Mouse (Mus musculus) right cerebral cortex, postnatal 4 days (tissue): ENCODE data around the gene Ttll4.

ENCODE experiments used
- DNase-seq: peaks from one replicate; pipeline ENCODE4 v3.0.0-alpha.2; 2022

Ttll4 gene

DNA sequence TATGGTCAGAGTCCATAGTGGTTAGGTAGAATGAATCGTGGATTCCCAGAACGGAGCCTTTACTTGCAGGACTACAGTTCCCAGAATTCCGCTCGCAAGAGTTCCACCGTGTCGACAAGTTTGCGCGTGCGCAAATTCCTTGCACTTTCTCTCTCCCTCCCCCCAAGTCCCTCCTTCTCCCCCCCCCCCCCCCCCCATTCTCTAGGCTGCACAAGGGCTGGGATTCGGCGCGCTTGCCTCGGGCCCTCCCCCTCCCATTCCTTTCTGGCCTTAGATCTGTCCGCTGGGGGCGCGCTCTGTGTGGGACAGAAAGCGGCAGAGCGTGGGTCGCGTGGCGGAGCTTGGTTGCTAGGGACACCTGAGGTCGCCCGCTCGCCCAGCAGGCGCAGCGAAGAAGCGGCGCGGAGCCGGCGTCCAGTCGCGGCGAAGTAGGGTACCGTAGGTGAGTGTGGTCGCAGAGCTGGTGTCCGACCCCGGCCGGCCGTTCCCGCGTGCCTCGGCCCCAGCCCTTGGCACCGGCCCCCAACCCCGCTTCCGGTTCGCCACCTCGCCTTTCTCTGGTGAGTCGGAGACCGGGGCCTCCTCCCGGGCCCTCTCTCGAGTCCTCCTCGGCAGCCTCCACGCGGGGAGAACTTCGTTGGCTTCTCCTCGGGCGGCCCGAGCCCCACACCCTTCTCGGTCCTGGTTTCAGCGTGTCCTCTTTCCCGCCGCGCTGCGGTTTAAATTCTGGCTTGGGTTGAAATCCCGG lies at the start of gene Ttll4:
Gene Ttll4, plus strand, starts transcription at position 298 of the 748 bp plus-strand sequence.
- peak; percentile 91 for DNase-seq

DNA sequence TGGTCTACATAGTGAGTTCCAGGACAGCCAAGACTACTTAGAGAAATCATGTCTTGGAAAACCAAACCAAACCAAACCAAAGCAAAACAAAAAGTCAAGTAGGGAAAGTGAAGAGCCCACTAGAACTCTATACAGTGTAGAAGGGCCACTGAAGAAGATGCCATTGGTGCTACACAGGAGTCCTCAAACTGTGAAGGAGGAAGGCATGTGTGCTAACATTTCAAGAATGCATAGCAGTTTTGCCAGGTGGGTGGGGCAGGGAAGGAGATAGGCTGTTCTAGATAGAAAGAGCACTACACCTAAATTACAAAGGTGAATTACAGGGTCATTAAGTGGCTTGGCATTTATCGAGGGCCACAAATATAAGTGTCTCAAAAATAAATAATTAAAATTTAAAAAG lies 37.4 kb upstream of the Ttll4 start:
- DNase-seq, result no peak

DNA sequence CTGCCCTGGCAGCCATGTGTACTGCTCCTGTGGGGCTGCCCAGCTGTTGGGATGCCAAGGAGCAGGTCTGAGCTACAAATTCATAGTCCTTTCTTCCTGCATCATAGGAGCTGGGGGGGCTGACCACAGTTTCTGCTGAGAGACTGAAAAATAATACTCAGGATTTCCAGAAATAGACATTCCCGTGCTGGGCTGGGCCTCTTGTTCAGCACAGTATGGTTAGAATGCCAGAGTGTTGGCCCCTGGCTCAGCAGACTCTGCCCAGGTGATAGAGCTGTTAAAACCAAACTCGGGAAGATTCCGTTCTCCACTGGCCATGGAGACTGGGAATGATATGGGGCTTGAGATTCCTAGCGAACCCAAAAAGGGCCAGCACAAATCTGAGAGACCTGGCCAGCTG lies 35.5 kb upstream of the Ttll4 start:
- no peak for DNase-seq

DNA sequence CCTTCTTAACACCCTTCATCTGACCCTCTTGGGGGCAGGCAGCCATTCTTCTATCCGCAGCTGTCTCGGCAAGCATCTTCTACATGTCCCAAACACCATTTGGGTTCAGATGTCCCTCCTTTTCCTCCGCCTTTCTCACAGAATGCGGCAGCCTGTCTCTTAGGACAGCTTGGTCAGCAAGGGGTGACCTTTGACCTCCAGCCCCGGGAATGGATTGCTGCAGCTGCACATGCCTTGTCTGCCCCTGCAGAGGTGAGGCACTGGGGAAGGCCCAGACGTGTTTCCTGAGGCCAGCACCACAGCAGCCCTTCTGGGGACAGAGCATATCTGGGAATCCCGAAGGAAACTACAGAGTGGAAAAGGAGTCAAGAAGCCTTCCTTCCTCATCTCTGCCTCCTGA lies 33.5 kb upstream of the Ttll4 start:
- no peak for DNase-seq

DNA sequence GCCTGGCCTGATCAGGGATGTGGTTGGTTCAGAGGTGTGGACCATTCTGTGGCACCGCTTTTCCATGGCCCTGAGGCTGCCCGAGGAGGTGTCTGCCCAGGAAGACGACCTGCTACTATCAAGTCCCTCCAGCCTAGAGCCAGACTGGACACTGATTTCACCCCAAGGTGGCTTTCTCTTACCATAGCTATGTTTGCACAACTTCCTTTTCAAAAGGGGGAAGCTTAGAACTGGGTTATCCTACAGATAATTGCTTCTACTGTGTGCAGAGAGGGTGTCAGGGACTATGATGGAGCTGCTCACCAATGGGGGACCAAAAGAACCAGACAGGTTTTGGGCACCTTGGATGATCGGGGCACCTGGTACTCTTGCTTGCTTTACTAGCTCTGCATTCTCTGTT lies 28.8 kb upstream of the Ttll4 start:
- DNase-seq, result no peak

DNA sequence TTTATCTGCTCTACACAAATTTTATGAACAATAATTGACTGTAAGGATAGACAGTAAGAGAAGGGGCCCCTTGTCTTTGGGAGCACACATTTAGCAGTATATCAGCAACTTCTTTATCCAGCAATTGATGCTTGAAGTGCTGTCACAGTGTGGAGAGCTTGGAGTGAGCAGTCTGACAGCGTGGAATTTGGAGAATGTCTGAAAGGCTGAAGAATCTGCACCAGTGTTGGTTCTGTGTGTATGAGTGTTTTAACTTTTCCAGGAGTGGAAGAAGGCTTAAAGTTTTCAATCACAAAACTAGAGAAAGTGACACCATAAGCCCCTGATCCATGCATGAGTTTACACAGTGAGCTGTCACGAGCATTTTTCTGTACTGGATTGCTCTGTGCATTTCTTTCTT lies 18.0 kb upstream of the Ttll4 start:
- DNase-seq, result no peak

DNA sequence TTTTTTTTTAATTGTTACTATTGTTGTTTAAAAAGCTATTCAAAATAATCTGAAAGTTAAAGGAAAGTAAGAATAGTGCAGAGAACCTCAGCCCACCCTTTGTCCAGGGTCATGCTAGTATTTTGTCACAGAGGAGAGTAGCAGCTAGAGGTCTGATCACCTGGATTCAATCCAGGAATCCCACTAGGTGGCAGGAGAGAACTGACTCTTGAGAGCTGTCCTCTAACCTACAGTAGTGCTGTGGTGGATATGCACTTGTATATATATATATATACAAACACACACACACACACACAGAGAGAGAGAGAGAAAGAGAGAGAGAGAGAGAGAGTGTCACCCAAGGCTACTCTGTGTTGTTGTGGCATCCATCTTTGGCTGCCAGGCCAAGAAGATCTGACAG lies 17.6 kb upstream of the Ttll4 start:
- DNase-seq, result no peak

DNA sequence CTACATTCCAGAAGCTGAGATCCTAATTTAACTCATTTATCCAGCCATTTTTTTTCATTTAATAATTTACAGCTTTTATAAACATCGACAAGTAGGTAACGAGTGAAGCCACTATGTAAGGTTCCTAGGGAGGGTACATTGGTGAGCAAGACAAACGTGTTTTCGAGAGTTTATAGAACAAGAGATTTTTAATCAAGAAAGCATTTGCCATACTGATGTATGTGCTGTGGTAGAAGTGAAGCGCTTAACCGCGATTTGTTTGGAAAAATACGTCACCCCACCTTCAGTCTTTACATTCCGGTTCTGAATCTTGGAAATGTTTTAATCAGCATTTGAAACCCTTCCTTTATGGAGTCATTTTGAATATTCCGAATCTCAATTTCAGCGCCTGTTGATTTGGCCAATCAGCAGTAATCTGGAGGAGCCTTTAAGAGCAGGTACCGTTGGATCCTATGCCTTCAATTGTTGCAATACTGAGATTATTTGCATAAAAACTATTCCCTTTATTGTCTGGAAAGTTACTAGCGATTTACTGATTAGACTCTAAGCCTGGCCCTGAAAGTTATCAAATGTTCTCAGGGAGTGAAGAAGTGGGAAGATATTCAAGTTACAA lies 814 bp downstream of the Ttll4 start:
- DNase-seq, result no peak

DNA sequence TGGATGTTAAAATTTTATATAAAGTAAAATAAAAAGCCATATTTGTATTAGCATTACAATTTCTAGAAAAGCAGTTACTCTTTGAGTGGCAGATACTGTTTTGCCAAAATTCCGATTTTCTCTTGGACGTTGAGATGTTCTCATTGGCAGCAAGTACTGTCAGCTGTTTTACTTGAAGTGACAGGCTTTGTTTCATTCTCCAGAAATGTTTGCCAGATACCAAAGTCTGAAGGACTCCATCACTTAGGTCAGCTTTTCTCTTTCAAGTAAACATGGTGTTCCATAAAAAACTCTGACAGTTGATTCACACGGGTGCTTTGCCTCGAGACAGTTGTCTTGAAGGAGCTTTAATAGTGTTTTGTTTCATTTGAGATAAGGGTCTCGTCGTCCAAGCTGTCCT lies 3.6 kb downstream of the Ttll4 start:
- no peak for DNase-seq

DNA sequence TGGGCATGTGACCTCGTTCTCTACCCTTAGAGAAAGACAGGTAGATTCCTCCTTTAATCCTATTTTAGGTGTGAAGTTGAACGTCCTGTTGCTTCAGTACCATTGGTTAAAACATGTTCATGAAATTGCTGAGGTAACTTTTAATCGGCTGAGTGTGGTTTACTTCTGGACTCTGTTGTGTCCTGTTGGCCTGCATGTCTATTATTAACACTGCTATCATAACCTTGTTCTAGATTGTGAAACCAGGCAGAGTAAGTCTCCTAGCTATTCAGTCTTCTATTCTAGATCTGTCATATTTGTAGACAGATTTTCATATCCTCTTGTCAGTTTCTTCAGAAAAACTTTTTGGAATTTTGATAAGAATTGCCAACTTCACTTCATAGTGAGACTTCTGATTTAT lies 6.8 kb downstream of the Ttll4 start:
- DNase-seq, result no peak

DNA sequence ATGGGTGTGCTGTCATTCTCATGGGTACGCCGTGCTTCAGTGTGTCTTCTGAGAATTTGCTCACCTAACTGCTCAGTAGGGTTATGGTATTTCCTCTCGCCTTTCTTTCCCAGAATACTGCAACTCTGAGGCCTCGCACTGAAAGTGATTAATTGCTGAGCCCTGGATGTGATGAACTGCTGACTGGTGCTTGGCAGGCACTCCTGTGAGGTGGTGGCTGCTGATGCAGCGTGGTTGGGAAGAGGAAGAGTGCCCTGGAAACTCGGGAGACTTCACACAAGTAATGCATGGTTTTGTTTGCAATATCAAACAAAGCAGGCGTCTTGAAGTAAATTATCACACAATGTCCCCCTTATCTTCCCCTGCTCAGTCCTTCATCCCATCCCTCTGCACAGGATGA lies 11.2 kb downstream of the Ttll4 start:
- DNase-seq, result no peak

DNA sequence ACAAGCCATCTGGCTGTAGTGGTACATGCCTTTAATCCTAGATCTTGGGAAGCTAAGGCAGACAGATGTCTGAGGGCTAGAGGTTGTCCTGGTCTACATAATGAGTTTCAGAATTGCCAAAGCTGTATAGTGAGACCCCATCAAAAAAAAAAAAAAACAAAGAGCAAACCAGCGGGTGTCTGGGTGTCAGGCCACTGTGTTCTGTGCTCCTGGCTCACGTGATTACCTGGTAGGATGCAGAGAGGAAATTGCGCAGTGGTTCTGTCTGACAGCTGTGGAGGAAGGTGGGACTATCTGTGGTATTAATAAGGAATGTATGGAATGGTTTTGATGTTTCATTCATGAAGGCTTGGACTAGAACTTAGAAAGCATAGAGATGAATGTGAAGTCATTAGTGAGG lies 15.3 kb downstream of the Ttll4 start:
- no peak for DNase-seq

DNA sequence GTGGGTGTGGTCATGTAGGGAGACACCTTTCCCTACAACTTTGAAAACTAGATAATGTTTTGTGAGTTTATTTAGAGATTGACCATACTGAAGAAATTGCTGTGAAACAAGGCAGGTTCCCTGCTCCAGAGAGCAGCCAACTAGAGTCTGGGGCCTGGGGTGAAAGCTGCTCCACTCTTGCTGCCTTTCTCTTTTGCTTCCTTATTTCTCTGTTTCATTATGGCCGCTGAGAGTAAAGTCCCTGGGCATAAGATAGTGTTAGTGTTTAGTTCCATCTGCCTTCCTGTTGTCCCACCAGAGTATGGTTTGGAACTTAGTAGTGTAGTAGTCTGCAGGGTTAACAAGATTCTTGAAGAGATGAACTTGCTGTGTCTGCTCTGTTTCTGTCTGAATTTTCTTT lies 16.3 kb downstream of the Ttll4 start:
- no peak for DNase-seq

DNA sequence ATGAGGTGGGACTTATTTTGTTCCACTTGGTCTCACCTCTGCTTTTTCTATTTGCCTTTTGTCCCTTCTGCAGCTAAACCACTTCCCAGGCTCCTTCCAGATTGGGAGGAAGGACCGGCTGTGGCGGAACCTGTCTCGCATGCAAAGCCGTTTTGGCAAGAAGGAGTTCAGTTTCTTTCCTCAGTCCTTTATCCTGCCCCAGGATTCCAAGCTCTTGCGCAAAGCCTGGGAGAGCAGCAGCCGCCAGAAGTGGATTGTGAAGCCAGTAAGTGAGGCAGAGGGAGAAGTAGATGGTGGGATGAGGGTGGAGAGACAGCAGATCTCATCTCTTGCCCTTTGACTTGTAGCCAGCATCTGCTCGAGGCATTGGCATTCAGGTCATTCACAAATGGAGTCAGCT lies 25.6 kb downstream of the Ttll4 start:
- no peak for DNase-seq

DNA sequence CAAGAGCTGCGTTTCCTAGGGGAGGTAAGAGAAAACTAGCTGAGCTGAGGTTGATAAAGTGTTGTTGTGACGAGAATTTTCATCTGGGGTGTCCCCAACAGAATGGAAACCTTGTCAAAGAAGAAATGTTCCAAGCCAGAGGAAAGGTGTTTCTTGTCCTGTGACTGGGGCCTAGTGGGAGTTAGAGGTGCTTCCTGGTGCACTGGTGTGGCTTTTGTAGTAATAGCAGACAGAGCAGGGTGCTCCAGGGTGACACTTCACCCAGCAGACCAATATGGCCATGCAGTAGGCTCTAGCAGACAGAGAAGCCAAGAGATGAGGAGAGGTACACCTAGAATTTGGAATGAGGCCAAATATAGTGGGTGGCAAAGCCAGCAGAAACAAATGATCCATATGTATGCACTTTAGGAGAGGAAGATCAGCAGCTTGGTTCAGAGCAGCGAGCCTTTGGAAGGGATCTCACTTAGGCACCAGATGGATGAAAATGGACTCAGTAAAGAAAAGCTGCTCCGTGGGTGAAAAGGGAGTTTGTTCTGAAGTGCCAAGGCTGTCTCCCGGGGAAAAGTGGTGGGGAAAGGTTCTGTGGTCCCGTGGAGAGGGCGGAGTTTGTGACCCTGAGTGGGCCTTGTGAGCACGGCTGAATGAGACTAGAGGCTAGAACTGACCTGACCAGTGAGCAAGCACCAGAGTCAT lies 32.5 kb downstream of the Ttll4 start:
- no peak for DNase-seq

DNA sequence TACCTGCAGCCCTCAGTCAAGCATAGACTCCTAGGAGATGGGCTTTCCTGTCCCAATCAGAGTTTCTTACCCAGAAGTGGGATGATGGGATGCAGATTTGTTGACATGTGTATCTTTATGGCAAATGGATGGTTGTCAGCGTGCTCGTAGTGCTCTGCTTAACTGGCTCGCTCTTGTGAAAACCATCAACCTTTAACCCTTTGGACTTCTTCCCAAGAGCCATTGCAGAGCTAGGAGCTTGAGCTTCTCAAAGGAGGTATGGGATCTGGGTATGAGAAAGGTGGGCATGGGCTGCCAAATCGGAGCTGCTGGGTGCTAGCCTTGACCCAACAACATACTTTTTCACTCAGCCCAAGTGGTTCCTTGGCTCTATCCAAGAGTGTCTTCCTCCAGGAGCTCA lies 34.3 kb downstream of the Ttll4 start:
- no peak for DNase-seq

DNA sequence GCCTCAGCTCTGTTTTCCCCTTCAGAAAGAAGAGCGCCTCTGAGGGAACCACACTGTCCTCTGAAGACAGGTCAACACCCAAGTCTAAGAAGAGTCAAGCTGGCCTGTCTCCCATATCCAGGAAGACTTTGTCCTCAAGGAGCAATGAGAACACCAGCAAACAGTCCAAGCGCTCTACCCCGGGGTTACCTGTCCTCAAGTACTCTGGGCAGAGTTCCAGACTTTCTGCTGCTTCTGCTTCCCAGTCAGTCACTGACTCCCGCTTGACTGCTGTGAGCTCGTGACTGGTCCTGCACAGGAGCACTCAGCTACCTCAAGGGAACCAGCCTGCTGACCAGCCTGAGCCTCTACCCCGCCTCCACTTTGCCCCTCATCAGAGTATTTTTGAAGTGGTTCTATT lies 35.9 kb downstream of the Ttll4 start:
- no peak for DNase-seq

DNA sequence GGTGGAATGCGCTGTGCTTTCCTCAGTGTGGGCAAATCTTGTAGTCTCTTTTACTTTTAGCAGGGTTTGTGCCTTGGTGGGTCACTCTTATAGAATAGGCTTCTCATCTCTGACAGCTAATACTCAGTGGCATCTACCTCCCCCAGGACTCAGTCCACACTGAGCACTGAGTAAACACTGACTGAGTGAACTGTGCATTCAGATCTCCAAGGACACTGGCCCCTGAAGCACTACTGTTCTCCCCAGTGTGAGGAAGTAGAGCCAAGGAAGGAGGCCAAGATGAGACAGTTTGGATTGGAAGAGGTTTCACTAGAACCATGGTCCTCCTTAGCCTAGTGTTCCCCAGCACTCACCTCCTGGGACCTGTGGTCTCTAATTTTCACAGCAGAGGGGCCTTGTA lies 36.8 kb downstream of the Ttll4 start:
- DNase-seq, result no peak

DNA sequence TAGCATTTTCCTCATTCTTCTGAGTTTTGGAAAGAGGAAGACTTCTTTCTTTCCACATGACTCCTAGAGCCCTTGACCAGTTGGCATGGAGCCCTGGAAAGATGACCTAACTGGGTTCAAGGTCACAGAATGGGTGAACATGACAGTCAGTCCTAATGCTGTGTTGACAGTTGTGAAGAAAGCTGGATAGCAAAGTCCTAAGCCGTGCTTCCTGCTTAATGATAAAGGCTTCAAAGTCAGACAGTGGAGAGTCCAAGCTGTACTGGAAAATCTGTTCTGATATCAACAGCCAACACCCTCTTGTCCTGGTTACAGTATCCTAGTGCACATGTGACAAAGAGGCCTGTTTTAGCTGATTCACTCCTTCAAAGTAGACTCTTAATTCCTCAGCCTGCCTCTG lies 37.2 kb downstream of the Ttll4 start:
- no peak for DNase-seq

DNA sequence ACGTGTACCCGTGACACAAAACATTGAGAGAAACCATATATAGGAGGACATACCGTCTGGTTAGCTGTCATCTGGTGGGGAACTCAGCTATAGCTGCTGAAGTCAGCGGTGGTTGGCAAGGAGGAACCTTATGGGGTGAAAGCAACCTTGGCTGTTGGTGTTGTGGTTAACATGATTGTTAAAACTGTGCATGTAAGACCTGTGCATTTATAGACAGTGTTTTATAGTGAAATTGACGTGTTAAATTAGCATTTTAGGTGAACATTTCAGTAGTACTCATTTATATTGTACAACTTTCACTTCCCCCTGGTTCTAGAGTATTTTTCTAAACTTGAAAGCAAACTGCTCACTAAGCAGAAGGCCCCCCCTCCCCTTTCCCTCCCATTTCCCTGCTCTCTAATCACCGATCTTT lies 40.6 kb downstream of the Ttll4 start:
- DNase-seq, result no peak

DNA sequence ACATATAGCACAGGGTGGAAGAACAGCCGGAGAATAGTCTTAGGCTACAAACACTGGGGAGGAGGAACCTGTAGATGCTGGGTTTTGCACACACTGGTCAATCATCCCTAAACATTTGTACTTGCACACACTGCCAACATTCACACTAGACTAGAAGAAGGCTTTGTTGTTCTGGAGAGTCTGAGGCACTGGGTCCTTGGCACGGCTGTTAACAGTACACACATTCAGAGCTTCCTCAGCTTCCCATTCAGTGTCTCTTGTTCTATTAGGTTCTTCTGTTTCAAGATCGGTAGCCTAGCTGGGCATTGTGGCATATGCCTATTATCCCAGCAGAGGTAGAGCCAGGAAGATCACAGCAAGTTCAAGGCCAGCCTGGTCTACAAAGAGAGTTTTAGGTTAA lies 42.6 kb downstream of the Ttll4 start:
- DNase-seq, result no peak

DNA sequence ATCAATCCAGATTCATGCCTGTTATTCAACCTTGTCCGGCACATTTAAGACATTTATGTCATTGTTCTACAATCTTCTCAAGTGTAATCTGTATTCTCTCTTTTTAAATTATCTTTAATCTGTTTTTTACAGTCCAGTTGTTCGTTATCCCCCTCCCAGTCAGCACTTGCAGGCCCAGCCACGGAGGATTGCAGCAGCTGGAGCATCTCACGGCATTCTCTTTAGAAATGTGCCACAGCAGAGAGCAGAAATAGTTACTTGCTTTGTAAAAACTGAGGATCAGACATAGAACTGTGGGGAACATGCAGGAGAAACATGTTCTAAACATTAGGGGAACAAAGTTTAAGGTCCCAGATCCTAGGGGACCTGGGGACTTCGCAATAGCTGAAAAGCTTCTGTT lies 43.5 kb downstream of the Ttll4 start:
- DNase-seq, result no peak

DNA sequence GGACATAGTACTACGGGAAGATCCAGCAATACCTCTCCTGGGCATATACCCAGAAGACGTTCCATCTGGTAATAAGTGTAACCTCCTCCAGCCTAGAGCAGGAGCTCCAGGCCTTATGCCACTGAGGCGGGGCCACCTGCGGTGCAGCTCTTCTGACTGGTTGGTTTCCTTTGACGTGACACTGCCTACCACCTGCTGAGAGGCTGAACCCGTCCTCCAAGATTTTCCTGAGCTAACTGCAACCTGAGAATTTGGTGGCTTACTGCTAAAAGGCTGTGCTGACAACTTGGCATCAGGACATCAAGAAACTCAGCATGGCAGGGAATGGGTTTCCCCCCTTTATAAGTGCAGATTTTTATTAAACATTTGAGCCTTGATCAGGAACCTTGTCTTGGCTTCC lies 48.0 kb downstream of the Ttll4 start:
- DNase-seq, result no peak

DNA sequence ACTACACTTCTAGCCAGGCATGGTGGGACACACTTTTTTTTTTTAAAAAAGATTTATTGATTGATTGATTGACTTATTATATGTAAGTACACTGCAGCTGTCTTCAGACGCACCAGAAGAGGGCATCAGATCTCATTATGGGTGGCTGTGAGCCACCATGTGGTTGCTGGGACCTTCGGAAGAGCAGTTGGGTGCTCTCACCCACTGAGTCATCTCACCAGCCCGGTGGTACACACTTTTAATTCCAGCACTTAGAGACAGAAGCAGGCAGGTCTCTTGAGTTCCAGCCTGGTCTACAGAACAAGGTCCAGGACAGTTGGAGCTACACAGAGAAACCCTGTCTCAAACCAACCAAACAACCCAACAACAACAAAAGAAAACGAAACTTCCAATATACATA lies 50.5 kb downstream of the Ttll4 start:
- no peak for DNase-seq
